Mouse (Mus musculus): ENCODE measurements around the gene Smarca4. TPM values are rescaled to one million over a fixed set of nuclear protein-coding genes. Genes with fewer than 3 reads are reported as not detected.

The Smarca4 gene
- total and polyA plus RNA-seq, 2 experiments = 13.1 to 15.2 TPM

DNA sequence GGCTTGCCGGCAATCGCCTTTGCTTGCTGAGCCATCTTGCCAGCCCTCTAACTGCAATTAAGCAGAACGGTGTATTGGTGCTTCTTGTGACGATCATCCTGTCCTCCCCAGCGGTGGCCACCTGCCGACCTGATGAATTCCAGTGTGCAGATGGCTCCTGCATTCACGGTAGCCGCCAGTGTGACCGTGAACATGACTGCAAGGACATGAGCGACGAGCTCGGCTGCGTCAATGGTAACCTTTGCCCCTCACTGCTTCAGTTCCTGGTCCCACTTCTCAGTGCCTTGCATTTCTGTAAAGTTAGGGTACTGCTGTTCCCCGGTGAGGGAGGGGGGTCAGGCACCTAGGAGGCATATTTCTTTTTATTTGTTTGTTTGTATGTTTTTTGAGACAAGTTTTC, 119.2 kb downstream of the Smarca4 start:
- H3K79me2 ChIP-seq (ENCODE audit: control insufficient read depth, insufficient read depth, low read length) = peaks cover 21% of the 10 kb centered on the region; the same call in 1 of the 2 replicates
- WGBS = 20% methylated on average over 14 of the region's 14 CpGs
- H3K4me1 ChIP-seq (ENCODE audit: control insufficient read depth, insufficient read depth, low read length) = peaks cover 32% of the 10 kb centered on the region
- TF ChIP-seq CTCF (IDR thresholded peaks at IDR 0.05; ENCODE audit: low read depth, low read length) (peak; percentile 17; the same call in 1 of the 2 replicates), POLR2A (IDR thresholded peaks at IDR 0.05; ENCODE audit: extremely low read depth, insufficient read depth, low read length) (no peak)
- H3K9ac ChIP-seq (ENCODE audit: low read depth, low read length) = no peak overlapping the region; the same call in 1 of the 2 replicates
- no peak overlapping the region for H3K4me3 ChIP-seq (ENCODE audit: insufficient read depth, low read depth, low read length)
- H3K27ac ChIP-seq (replicated peaks; ENCODE audit: insufficient read depth, low read depth, low read length) = peak overlapping the region; percentile 76
- peak; percentile 81 for DNase-seq (ENCODE audit: extremely low read depth, low read depth, low spot score)
- no peaks in the 10 kb centered on the region for H3K27me3 ChIP-seq (ENCODE audit: control insufficient read depth, insufficient read depth, low read length)
- peaks cover 69% of the 10 kb centered on the region for H3K36me3 ChIP-seq (ENCODE audit: control insufficient read depth, insufficient read depth, low read length)

DNA sequence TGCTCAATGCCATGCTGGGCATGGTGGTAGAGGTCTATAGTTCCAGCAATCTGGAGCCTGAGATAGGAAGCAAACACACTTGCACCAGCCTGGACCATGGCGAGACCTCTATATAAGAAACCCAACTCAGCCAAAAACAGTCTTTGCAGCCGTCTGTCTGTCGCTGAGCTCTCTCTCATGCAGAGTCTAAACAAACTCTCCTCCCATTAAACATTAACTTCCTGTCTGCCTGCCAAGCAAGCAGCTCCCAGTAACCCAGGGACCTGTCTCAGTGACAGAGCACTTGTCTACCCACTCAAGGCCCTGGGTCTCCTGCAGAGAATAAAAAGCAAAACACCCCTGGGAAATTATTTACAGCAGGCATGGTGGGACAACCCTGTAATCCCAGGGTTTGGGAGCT, 120.6 kb downstream of the Smarca4 start:
- Histone ChIP-seq H3K36me3 (ENCODE audit: control insufficient read depth, insufficient read depth, low read length) (peaks cover 67% of the 10 kb centered on the region), H3K27me3 (ENCODE audit: control insufficient read depth, insufficient read depth, low read length) (no peaks in the 10 kb centered on the region), H3K79me2 (ENCODE audit: control insufficient read depth, insufficient read depth, low read length) (peaks cover 12% of the 10 kb centered on the region; the same call in 1 of the 2 replicates), H3K9ac (ENCODE audit: low read depth, low read length) (peak overlapping the region; percentile 62), H3K27ac (replicated peaks; ENCODE audit: insufficient read depth, low read depth, low read length) (peak overlapping the region; percentile 92), H3K4me3 (ENCODE audit: insufficient read depth, low read depth, low read length) (no peak overlapping the region), H3K4me1 (ENCODE audit: control insufficient read depth, insufficient read depth, low read length) (peaks cover 29% of the 10 kb centered on the region)
- 28% methylated on average over 3 of the region's 3 CpGs for WGBS
- DNase-seq (ENCODE audit: extremely low read depth, low read depth, low spot score) = peak; percentile 94
- TF ChIP-seq POLR2A (IDR thresholded peaks at IDR 0.05; ENCODE audit: extremely low read depth, insufficient read depth, low read length) = no peak
- no peak for TF ChIP-seq CTCF (IDR thresholded peaks at IDR 0.05; ENCODE audit: low read depth, low read length)

- Histone ChIP-seq H3K27ac (replicated peaks; ENCODE audit: insufficient read depth, low read depth, low read length) (peak overlapping the region; percentile 72), H3K36me3 (ENCODE audit: control insufficient read depth, insufficient read depth, low read length) (peaks cover 69% of the 10 kb centered on the region), H3K9ac (ENCODE audit: low read depth, low read length) (peak overlapping the region; percentile 49)
Observed at GRCm38 (mm10) chr9:21737188-21737587, 121.2 kb downstream of the Smarca4 start.

GRCm38 (mm10) chr9:21738776-21739175, 122.8 kb downstream of the Smarca4 start:
- no peak overlapping the region for H3K27ac ChIP-seq (replicated peaks; ENCODE audit: insufficient read depth, low read depth, low read length)
- TF ChIP-seq POLR2A (IDR thresholded peaks at IDR 0.05; ENCODE audit: extremely low read depth, insufficient read depth, low read length) = no peak
- H3K9ac ChIP-seq (ENCODE audit: low read depth, low read length) = no peak overlapping the region; the same call in 1 of the 2 replicates
- peak; percentile 8 for DNase-seq (ENCODE audit: extremely low read depth, low read depth, low spot score)
- peaks cover 67% of the 10 kb centered on the region for H3K36me3 ChIP-seq (ENCODE audit: control insufficient read depth, insufficient read depth, low read length)
- 53% methylated on average over 7 of the region's 7 CpGs for WGBS
- peaks cover 6% of the 10 kb centered on the region; the same call in 1 of the 2 replicates for H3K79me2 ChIP-seq (ENCODE audit: control insufficient read depth, insufficient read depth, low read length)
- H3K4me1 ChIP-seq (ENCODE audit: control insufficient read depth, insufficient read depth, low read length) = peaks cover 25% of the 10 kb centered on the region
- H3K4me3 ChIP-seq (ENCODE audit: insufficient read depth, low read depth, low read length) = no peak overlapping the region
- H3K27me3 ChIP-seq (ENCODE audit: control insufficient read depth, insufficient read depth, low read length) = no peaks in the 10 kb centered on the region

More at GRCm38 (mm10) chr9:21737188-21737587, 121.2 kb downstream of the Smarca4 start:
- Histone ChIP-seq H3K4me3 (ENCODE audit: insufficient read depth, low read depth, low read length) (no peak overlapping the region), H3K27me3 (ENCODE audit: control insufficient read depth, insufficient read depth, low read length) (no peaks in the 10 kb centered on the region), H3K4me1 (ENCODE audit: control insufficient read depth, insufficient read depth, low read length) (peaks cover 28% of the 10 kb centered on the region), H3K79me2 (ENCODE audit: control insufficient read depth, insufficient read depth, low read length) (peaks cover 9% of the 10 kb centered on the region; the same call in 1 of the 2 replicates)
- 73% methylated on average over 10 of the region's 10 CpGs for WGBS
- TF ChIP-seq CTCF (IDR thresholded peaks at IDR 0.05; ENCODE audit: low read depth, low read length) (no peak), POLR2A (IDR thresholded peaks at IDR 0.05; ENCODE audit: extremely low read depth, insufficient read depth, low read length) (no peak)
- DNase-seq (ENCODE audit: extremely low read depth, low read depth, low spot score) = no peak

- H3K4me3 ChIP-seq (ENCODE audit: insufficient read depth, low read depth, low read length) = no peak overlapping the region
- peaks cover 12% of the 10 kb centered on the region for H3K4me1 ChIP-seq (ENCODE audit: control insufficient read depth, insufficient read depth, low read length)
- DNase-seq (ENCODE audit: extremely low read depth, low read depth, low spot score) = peak; percentile 42
- H3K27me3 ChIP-seq (ENCODE audit: control insufficient read depth, insufficient read depth, low read length) = no peaks in the 10 kb centered on the region
- WGBS = 79% methylated on average over 14 of the region's 14 CpGs
- H3K36me3 ChIP-seq (ENCODE audit: control insufficient read depth, insufficient read depth, low read length) = peaks cover 76% of the 10 kb centered on the region
- no peak for TF ChIP-seq CTCF (IDR thresholded peaks at IDR 0.05; ENCODE audit: low read depth, low read length)
- TF ChIP-seq POLR2A (IDR thresholded peaks at IDR 0.05; ENCODE audit: extremely low read depth, insufficient read depth, low read length) = no peak
- H3K27ac ChIP-seq (replicated peaks; ENCODE audit: insufficient read depth, low read depth, low read length) = no peak overlapping the region
- no peak overlapping the region for H3K9ac ChIP-seq (ENCODE audit: low read depth, low read length)
- H3K79me2 ChIP-seq (ENCODE audit: control insufficient read depth, insufficient read depth, low read length) = peaks cover 6% of the 10 kb centered on the region; the same call in 1 of the 2 replicates
Observed at GRCm38 (mm10) chr9:21740427-21740826, 124.5 kb downstream of the Smarca4 start.

DNA sequence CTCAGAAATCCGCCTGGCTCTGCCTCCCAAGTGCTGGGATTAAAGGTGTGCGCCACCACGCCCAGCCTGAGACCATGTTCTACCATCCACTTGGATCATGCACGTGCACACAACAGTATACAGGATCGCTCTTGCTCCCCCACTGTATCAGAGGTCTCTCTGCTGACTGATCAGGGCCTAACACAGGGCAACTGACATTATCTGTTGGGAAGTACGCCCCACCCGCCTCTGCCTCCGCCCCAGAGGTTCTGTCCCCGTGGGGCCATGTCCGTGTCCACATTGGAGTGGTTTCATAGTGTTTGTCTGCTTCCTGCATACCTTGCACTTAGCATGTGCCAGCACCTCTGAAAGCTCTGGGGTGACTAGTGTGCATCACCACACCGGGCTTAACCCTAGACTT, 125.5 kb downstream of the Smarca4 start:
- Histone ChIP-seq H3K4me1 (ENCODE audit: control insufficient read depth, insufficient read depth, low read length) (peaks cover 6% of the 10 kb centered on the region; the same call in 1 of the 2 replicates), H3K36me3 (ENCODE audit: control insufficient read depth, insufficient read depth, low read length) (peaks cover 83% of the 10 kb centered on the region), H3K9ac (ENCODE audit: low read depth, low read length) (no peak overlapping the region), H3K79me2 (ENCODE audit: control insufficient read depth, insufficient read depth, low read length) (peaks cover 6% of the 10 kb centered on the region; the same call in 1 of the 2 replicates), H3K27me3 (ENCODE audit: control insufficient read depth, insufficient read depth, low read length) (no peaks in the 10 kb centered on the region), H3K4me3 (ENCODE audit: insufficient read depth, low read depth, low read length) (no peak overlapping the region), H3K27ac (replicated peaks; ENCODE audit: insufficient read depth, low read depth, low read length) (no peak overlapping the region)
- no peak for DNase-seq (ENCODE audit: extremely low read depth, low read depth, low spot score)
- WGBS = 92% methylated on average over 11 of the region's 11 CpGs
- TF ChIP-seq POLR2A (IDR thresholded peaks at IDR 0.05; ENCODE audit: extremely low read depth, insufficient read depth, low read length) = no peak

All from liver, adult 2 months (tissue).